Mouse (Mus musculus): ENCODE data around the gene Il27ra. TPM values are rescaled to one million over a fixed set of nuclear protein-coding genes. Genes with fewer than 3 reads are reported as not detected.
A peak's percentile ranks its signal among the peaks of the same experiment; 100 is the strongest.

Il27ra gene
- polyA plus RNA-seq, 1 experiment from 2014 or later, result 0.66 TPM

- Histone ChIP-seq H3K27ac (peak within 1 kb of the TSS; percentile 82), H3K36me3 (no peaks in the 10 kb centered on the region), H3K4me2 (peak within 1 kb of the TSS; percentile 76), H3K9me3 (no peaks in the 10 kb centered on the region), H3K4me1 (peaks cover 23% of the 10 kb centered on the region), H3K27me3 (no peaks in the 10 kb centered on the region), H3K4me3 (peak within 1 kb of the TSS; percentile 81), H3K9ac (peak within 1 kb of the TSS; percentile 83)
- WGBS, result 87% methylated on average over 1 of the region's 1 CpGs
- ATAC-seq (ENCODE audit: insufficient number of reproducible peaks, insufficient read depth, low FRiP score, low TSS enrichment, low read depth), result no peak
Measured at GRCm38 (mm10) chr8:84065037-84065436, 22.6 kb upstream of the Il27ra start, which contains the start of gene Gm10643. Gene Gm10643, minus strand, starts transcription at chr8:84065137.

- Histone ChIP-seq H3K36me3 (no peaks in the 10 kb centered on the region), H3K9ac (no peak overlapping the region), H3K4me3 (no peak overlapping the region), H3K27me3 (no peaks in the 10 kb centered on the region), H3K4me1 (peaks cover 14% of the 10 kb centered on the region), H3K9me3 (no peaks in the 10 kb centered on the region), H3K27ac (no peak overlapping the region), H3K4me2 (no peak overlapping the region)
- 71% methylated on average over 8 of the region's 8 CpGs for WGBS
- ATAC-seq (ENCODE audit: insufficient number of reproducible peaks, insufficient read depth, low FRiP score, low TSS enrichment, low read depth), result no peak
Measured at GRCm38 (mm10) chr8:84063861-84064610, 21.6 kb upstream of the Il27ra start.

- Histone ChIP-seq H3K4me2 (no peak overlapping the region), H3K27ac (no peak overlapping the region), H3K9me3 (no peaks in the 10 kb centered on the region), H3K9ac (no peak overlapping the region), H3K4me3 (no peak overlapping the region), H3K27me3 (no peaks in the 10 kb centered on the region), H3K4me1 (no peaks in the 10 kb centered on the region), H3K36me3 (no peaks in the 10 kb centered on the region)
- no peak for ATAC-seq (ENCODE audit: insufficient number of reproducible peaks, insufficient read depth, low FRiP score, low TSS enrichment, low read depth)
- 85% methylated on average over 2 of the region's 2 CpGs for WGBS
Measured at GRCm38 (mm10) chr8:84060245-84060644, 17.9 kb upstream of the Il27ra start.

GRCm38 (mm10) chr8:84059226-84059625 is 16.8 kb upstream of the Il27ra start:
- no peak for ATAC-seq (ENCODE audit: insufficient number of reproducible peaks, insufficient read depth, low FRiP score, low TSS enrichment, low read depth)
- 88% methylated on average over 2 of the region's 2 CpGs for WGBS
- H3K27ac ChIP-seq, result no peak overlapping the region
- no peaks in the 10 kb centered on the region for H3K9me3 ChIP-seq
- no peak overlapping the region for H3K4me2 ChIP-seq
- no peak overlapping the region for H3K4me3 ChIP-seq
- no peaks in the 10 kb centered on the region for H3K4me1 ChIP-seq
- no peaks in the 10 kb centered on the region for H3K36me3 ChIP-seq
- H3K9ac ChIP-seq, result no peak overlapping the region
- no peaks in the 10 kb centered on the region for H3K27me3 ChIP-seq

GRCm38 (mm10) chr8:84057827-84058226 is 15.4 kb upstream of the Il27ra start:
- Histone ChIP-seq H3K27me3 (no peaks in the 10 kb centered on the region), H3K4me2 (no peak overlapping the region), H3K27ac (no peak overlapping the region), H3K9ac (no peak overlapping the region), H3K4me3 (no peak overlapping the region), H3K4me1 (no peaks in the 10 kb centered on the region), H3K36me3 (no peaks in the 10 kb centered on the region), H3K9me3 (no peaks in the 10 kb centered on the region)
- no peak for ATAC-seq (ENCODE audit: insufficient number of reproducible peaks, insufficient read depth, low FRiP score, low TSS enrichment, low read depth)
- 80% methylated on average over 1 of the region's 1 CpGs for WGBS

- no peaks in the 10 kb centered on the region for H3K4me1 ChIP-seq
- H3K9me3 ChIP-seq, result no peaks in the 10 kb centered on the region
- no peak overlapping the region for H3K27ac ChIP-seq
- H3K4me2 ChIP-seq, result no peak overlapping the region
- no peak overlapping the region for H3K9ac ChIP-seq
- no peaks in the 10 kb centered on the region for H3K36me3 ChIP-seq
- no peak for ATAC-seq (ENCODE audit: insufficient number of reproducible peaks, insufficient read depth, low FRiP score, low TSS enrichment, low read depth)
- 95% methylated on average over 5 of the region's 5 CpGs for WGBS
- H3K27me3 ChIP-seq, result no peaks in the 10 kb centered on the region; the same call in 1 of the 2 replicates
- no peak overlapping the region for H3K4me3 ChIP-seq
Measured at GRCm38 (mm10) chr8:84053229-84053628, 10.8 kb upstream of the Il27ra start.

GRCm38 (mm10) chr8:84052746-84053145 is 10.4 kb upstream of the Il27ra start:
- H3K27ac ChIP-seq, result no peak overlapping the region
- no peaks in the 10 kb centered on the region for H3K36me3 ChIP-seq
- H3K4me2 ChIP-seq, result no peak overlapping the region
- no peak overlapping the region for H3K4me3 ChIP-seq
- WGBS, result 77% methylated on average over 3 of the region's 3 CpGs
- H3K9me3 ChIP-seq, result no peaks in the 10 kb centered on the region
- no peak for ATAC-seq (ENCODE audit: insufficient number of reproducible peaks, insufficient read depth, low FRiP score, low TSS enrichment, low read depth)
- no peaks in the 10 kb centered on the region; the same call in 1 of the 2 replicates for H3K27me3 ChIP-seq
- H3K4me1 ChIP-seq, result no peaks in the 10 kb centered on the region
- no peak overlapping the region for H3K9ac ChIP-seq

GRCm38 (mm10) chr8:84048171-84048570 is 5.8 kb upstream of the Il27ra start:
- no peak overlapping the region for H3K4me3 ChIP-seq
- H3K27ac ChIP-seq, result no peak overlapping the region
- WGBS, result 71% methylated on average over 5 of the region's 5 CpGs
- H3K4me1 ChIP-seq, result peaks cover 7% of the 10 kb centered on the region; the same call in 1 of the 2 replicates
- ATAC-seq (ENCODE audit: insufficient number of reproducible peaks, insufficient read depth, low FRiP score, low TSS enrichment, low read depth), result no peak
- peaks cover 34% of the 10 kb centered on the region for H3K27me3 ChIP-seq
- H3K36me3 ChIP-seq, result no peaks in the 10 kb centered on the region
- H3K9me3 ChIP-seq, result no peaks in the 10 kb centered on the region
- H3K9ac ChIP-seq, result no peak overlapping the region
- H3K4me2 ChIP-seq, result no peak overlapping the region

GRCm38 (mm10) chr8:84046505-84046904 is 4.1 kb upstream of the Il27ra start:
- Histone ChIP-seq H3K4me3 (no peak overlapping the region), H3K27me3 (peaks cover 51% of the 10 kb centered on the region), H3K27ac (no peak overlapping the region), H3K9ac (no peak overlapping the region), H3K4me2 (no peak overlapping the region), H3K9me3 (no peaks in the 10 kb centered on the region), H3K36me3 (no peaks in the 10 kb centered on the region), H3K4me1 (peaks cover 20% of the 10 kb centered on the region)
- WGBS, result 82% methylated on average over 3 of the region's 3 CpGs
- no peak for ATAC-seq (ENCODE audit: insufficient number of reproducible peaks, insufficient read depth, low FRiP score, low TSS enrichment, low read depth)

GRCm38 (mm10) chr8:84044900-84045299 is 2.5 kb upstream of the Il27ra start, which contains the start of gene Rln3:
Gene Rln3, minus strand, starts transcription at chr8:84045000.
- H3K4me3 ChIP-seq, result no peak within 1 kb of the TSS
- no peak within 1 kb of the TSS for H3K27ac ChIP-seq
- 0 out of 2 replicates have a peak within 1 kb of the TSS, but pooled peaks have one; percentile 49 for H3K9ac ChIP-seq
- H3K4me2 ChIP-seq, result no peak within 1 kb of the TSS
- H3K4me1 ChIP-seq, result peaks cover 20% of the 10 kb centered on the region
- H3K27me3 ChIP-seq, result peaks cover 67% of the 10 kb centered on the region
- no peaks in the 10 kb centered on the region for H3K9me3 ChIP-seq
- ATAC-seq (ENCODE audit: insufficient number of reproducible peaks, insufficient read depth, low FRiP score, low TSS enrichment, low read depth), result no peak
- 8% methylated on average over 9 of the region's 9 CpGs for WGBS
- no peaks in the 10 kb centered on the region for H3K36me3 ChIP-seq

GRCm38 (mm10) chr8:84044103-84044502 is 1.7 kb upstream of the Il27ra start:
- Histone ChIP-seq H3K27me3 (peaks cover 68% of the 10 kb centered on the region), H3K4me2 (no peak overlapping the region), H3K4me3 (no peak overlapping the region), H3K36me3 (no peaks in the 10 kb centered on the region), H3K9ac (no peak overlapping the region), H3K9me3 (no peaks in the 10 kb centered on the region), H3K27ac (no peak overlapping the region), H3K4me1 (peaks cover 20% of the 10 kb centered on the region)
- WGBS, result 5% methylated on average over 7 of the region's 7 CpGs
- no peak for ATAC-seq (ENCODE audit: insufficient number of reproducible peaks, insufficient read depth, low FRiP score, low TSS enrichment, low read depth)

- no peak overlapping the region for H3K9ac ChIP-seq
- no peak for ATAC-seq (ENCODE audit: insufficient number of reproducible peaks, insufficient read depth, low FRiP score, low TSS enrichment, low read depth)
- H3K4me1 ChIP-seq, result peaks cover 20% of the 10 kb centered on the region
- no peaks in the 10 kb centered on the region for H3K9me3 ChIP-seq
- no peak overlapping the region for H3K27ac ChIP-seq
- H3K27me3 ChIP-seq, result peaks cover 71% of the 10 kb centered on the region
- WGBS, result 35% methylated on average over 12 of the region's 12 CpGs
- H3K36me3 ChIP-seq, result no peaks in the 10 kb centered on the region
- H3K4me2 ChIP-seq, result peak overlapping the region; percentile 71
- H3K4me3 ChIP-seq, result peak overlapping the region; percentile 42; the same call in 1 of the 2 replicates
Measured at GRCm38 (mm10) chr8:84042948-84043342, 556 bp upstream of the Il27ra start.
